Mouse (Mus musculus) hindbrain, embryonic 16.5 days (tissue): ENCODE measurements at regions not wholly inside any gene's neighbourhood (a gene's known extent, or its start where the extent isn't known, plus 50 kb on each side); places are given as distances from the start of the nearest gene placed in this dataset.
A peak's percentile ranks its signal among the peaks of the same experiment; 100 is the strongest.
"Not testable (repeated sequence)": the region's sequence is repeated elsewhere in the genome, so short reads cannot be mapped to it uniquely, and the experiment has no call there.

Experiments
- ATAC-seq: fragments of 200-750 bp; cut with Nextera tagmentation; 2 replicates; pipeline ENCODE4 v1.8.0; 2017; ENCODE audit warnings: moderate TSS enrichment, moderate library complexity
- H3K27ac ChIP-seq: fragments of 300-500 bp; sonication (generic); 2 replicates; pipeline ENCODE4 v1.5.1; 2014; ENCODE audit warnings: low read depth, mild to moderate bottlenecking, control low read depth, low read length, moderate library complexity
- H3K27me3 ChIP-seq: fragments of 300-500 bp; sonication (generic); replicated peaks from 2 replicates; pipeline ENCODE4 v1.6.1; 2014; ENCODE audit warnings: low read length; ENCODE audit not compliant: control insufficient read depth, insufficient read depth
- H3K36me3 ChIP-seq: fragments of 300-500 bp; sonication (generic); 2 replicates; pipeline ENCODE4 v1.6.1; 2014; ENCODE audit warnings: mild to moderate bottlenecking, low read length, moderate library complexity, mixed read lengths; ENCODE audit not compliant: control insufficient read depth, insufficient read depth
- H3K4me1 ChIP-seq: fragments of 300-500 bp; sonication (generic); 2 replicates; pipeline ENCODE4 v1.6.1; 2014; ENCODE audit warnings: low read depth, low read length; ENCODE audit not compliant: control insufficient read depth, insufficient read depth
- H3K4me2 ChIP-seq: fragments of 300-500 bp; sonication (generic); 2 replicates; pipeline ENCODE4 v1.6.1; 2014; ENCODE audit warnings: mild to moderate bottlenecking, low read length, control low read depth, moderate library complexity
- H3K4me3 ChIP-seq: fragments of 300-500 bp; sonication (generic); 2 replicates; pipeline ENCODE4 v1.5.1; 2014; ENCODE audit warnings: mild to moderate bottlenecking, low read length, control low read depth, moderate library complexity
- H3K9ac ChIP-seq: fragments of 300-500 bp; sonication (generic); 2 replicates; pipeline ENCODE4 v1.6.1; 2014; ENCODE audit warnings: low read depth, mild to moderate bottlenecking, control low read depth, low read length, moderate library complexity
- H3K9me3 ChIP-seq: fragments of 300-500 bp; sonication (generic); 2 replicates; pipeline ENCODE4 v1.6.1; 2014; ENCODE audit warnings: mild to moderate bottlenecking, low read length, moderate library complexity; ENCODE audit not compliant: control insufficient read depth
- WGBS: fragments of 180-500 bp; shearing (Covaris S2); extraction: QIAGEN DNeasy Blood & Tissue Kit; methylation state at CpG from one replicate; pipeline ENCODE4 v1.1.7; 2014; 5-methylcytosine and 5-hydroxymethylcytosine counted together

DNA sequence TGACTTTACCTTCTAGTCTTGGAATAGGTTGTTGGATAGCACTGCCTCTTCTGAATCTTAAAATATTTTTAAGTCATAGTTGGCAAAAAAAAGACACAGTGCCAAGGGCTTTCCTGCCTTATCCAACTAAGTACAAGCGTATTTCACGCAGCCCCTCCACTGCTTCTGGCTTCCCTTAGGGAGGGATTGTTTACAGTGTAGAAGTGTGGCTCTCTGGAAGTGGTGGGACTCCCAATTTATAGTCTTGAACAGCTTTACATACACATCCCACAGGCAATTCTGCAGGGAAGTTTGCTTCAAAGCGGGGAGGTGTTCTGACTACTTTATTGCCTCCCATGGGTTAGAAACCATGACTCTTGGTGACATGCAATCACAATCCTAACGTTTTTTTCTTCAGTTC lies 310.9 kb upstream of the Ift57 start:
- Histone ChIP-seq H3K9me3 (no peaks in the 10 kb centered on the region), H3K27me3 (no peaks in the 10 kb centered on the region), H3K27ac (no peak overlapping the region), H3K9ac (no peak overlapping the region), H3K4me3 (no peak overlapping the region), H3K4me2 (no peak overlapping the region), H3K36me3 (no peaks in the 10 kb centered on the region), H3K4me1 (no peaks in the 10 kb centered on the region)
- ATAC-seq = no peak
- 67% methylated on average over 4 of the region's 4 CpGs for WGBS

DNA sequence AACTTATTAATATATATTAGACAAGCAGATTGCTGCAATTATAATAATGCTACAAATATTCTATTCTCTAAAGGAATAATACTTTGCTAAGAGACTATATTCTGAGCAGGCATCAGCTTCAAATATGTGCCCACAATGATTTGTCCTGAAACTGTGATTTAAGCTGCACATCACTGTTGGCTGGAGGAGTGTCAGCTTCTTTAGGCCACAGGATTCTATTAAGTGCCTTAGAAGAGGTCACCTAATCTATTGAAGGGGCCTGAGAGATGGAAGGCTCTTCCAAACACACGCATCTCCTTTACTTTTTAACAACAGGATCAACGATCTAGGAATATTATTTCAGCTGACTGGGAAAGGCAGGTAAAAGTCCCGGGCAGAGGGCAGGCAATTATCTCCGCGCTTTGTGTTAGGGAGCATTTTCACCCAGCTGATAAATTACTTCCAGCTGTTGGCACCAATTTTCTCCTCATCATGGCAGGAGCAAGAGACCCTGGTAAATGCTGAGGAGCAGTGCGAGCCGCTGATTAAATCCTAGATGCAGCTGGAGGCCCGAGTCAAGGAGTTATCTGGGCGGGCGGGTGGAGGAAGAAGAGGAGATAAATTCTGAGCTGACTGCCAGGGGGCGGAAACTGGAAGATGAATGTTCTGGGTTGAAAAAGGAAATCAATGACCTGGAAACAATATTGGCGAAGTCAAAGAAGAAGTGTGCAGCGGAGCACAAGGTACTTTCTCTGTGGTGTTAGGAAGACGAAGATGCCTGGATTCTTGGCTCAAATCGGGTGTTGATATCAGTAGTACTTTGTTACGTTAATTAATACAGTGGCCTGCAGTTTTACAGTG lies 290.9 kb upstream of the Ift57 start:
- H3K9me3 ChIP-seq = no peaks in the 10 kb centered on the region
- no peak overlapping the region; the same call in 1 of the 2 replicates for H3K9ac ChIP-seq
- H3K4me3 ChIP-seq = no peak overlapping the region
- H3K27ac ChIP-seq = no peak overlapping the region
- peak; percentile 81 for ATAC-seq
- no peaks in the 10 kb centered on the region for H3K27me3 ChIP-seq
- H3K36me3 ChIP-seq = no peaks in the 10 kb centered on the region
- WGBS = 19% methylated on average over 16 of the region's 16 CpGs
- peaks cover 7% of the 10 kb centered on the region for H3K4me1 ChIP-seq
- peak overlapping the region; percentile 42 for H3K4me2 ChIP-seq

DNA sequence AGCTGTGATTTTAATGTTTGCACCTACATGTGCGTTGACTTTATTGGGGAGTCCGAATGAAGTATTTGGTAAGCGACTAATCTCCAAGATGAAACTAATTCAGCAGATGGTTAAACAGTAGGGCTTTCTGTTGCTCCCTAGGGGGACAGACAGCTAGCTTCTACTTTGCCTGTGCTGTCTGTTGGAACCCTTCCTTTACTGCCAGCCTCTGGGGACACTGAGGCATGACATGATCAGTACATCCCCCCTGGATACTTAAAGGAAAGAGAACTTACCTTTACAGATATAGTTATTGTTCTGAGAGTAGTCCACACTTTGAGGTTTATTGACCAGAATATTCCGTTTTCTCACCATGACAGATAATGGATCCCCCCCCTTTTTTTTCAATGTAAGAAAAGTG lies 289.8 kb upstream of the Ift57 start:
- no peak overlapping the region for H3K4me3 ChIP-seq
- H3K4me1 ChIP-seq = peaks cover 7% of the 10 kb centered on the region
- H3K9ac ChIP-seq = no peak overlapping the region
- H3K27me3 ChIP-seq = no peaks in the 10 kb centered on the region
- ATAC-seq = no peak
- no peaks in the 10 kb centered on the region for H3K36me3 ChIP-seq
- H3K9me3 ChIP-seq = no peaks in the 10 kb centered on the region
- 84% methylated on average over 4 of the region's 4 CpGs for WGBS
- no peak overlapping the region for H3K4me2 ChIP-seq
- H3K27ac ChIP-seq = no peak overlapping the region

DNA sequence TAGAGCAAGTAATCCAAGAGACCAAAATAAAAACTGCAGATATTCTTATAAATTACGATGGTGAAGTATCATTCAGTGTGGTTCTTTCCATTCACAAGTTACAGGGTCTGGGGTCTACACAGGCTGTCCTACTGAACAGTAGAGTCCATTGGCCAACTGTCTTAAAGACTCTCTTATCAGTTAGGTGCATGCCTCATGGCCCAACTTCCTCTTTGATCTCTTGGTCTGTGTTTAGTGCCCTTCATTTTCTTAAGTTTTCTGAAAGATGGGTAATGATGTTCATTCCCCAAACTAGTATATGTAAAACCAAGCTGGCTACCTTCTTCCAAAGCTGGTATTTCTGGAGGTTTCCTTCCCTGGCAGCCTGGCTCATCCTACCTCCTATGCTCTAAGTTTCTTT lies 268.7 kb upstream of the Ift57 start:
- Histone ChIP-seq H3K4me3 (no peak overlapping the region), H3K36me3 (no peaks in the 10 kb centered on the region), H3K4me1 (no peaks in the 10 kb centered on the region), H3K9me3 (no peaks in the 10 kb centered on the region), H3K27me3 (no peaks in the 10 kb centered on the region), H3K4me2 (no peak overlapping the region), H3K27ac (no peak overlapping the region), H3K9ac (no peak overlapping the region)
- 97% methylated on average over 1 of the region's 1 CpGs for WGBS
- no peak for ATAC-seq

DNA sequence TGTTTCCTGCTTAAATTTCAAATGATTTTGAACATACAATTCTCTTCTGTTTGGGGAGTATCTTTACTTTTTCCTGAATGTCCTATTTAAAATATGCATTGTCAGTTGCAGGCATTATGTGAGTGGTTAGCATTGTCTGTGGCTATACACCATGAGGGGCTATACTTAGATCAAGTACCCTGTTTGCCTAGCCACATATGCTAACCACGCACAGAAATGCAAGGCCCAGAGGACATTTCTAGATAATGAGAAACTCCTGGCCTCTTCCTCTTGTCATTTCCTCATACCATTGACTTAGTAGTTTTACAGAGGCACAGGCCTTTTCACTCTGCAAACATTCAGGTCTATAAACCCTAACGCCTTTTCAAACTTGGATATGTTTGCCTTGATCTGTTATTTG lies 267.1 kb upstream of the Ift57 start:
- H3K4me3 ChIP-seq = no peak overlapping the region
- no peak for ATAC-seq
- WGBS = 77% methylated on average over 2 of the region's 2 CpGs
- H3K9ac ChIP-seq = no peak overlapping the region
- H3K27me3 ChIP-seq = no peaks in the 10 kb centered on the region
- no peak overlapping the region for H3K4me2 ChIP-seq
- no peak overlapping the region for H3K27ac ChIP-seq
- no peaks in the 10 kb centered on the region for H3K9me3 ChIP-seq
- no peaks in the 10 kb centered on the region for H3K36me3 ChIP-seq
- H3K4me1 ChIP-seq = no peaks in the 10 kb centered on the region

DNA sequence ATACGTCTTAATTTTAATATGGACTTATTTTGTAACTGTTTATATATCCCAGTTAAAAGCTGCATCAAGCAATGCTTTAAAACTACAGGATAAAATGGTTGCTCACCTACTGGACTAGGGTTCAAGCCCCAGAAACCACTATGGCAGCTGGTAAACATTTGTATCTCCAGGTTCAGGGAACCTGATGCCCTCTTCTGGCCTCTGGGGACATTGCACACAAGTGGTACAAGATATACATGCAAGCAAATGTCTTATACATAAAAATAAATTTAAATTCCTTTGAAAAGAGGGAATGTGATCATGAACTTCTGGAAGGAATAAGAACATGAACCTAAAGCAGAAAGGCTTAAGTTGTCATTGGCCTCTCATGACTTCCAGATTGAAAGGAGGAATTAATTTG lies 257.8 kb upstream of the Ift57 start:
- Histone ChIP-seq H3K27ac (no peak overlapping the region), H3K9me3 (no peaks in the 10 kb centered on the region), H3K36me3 (no peaks in the 10 kb centered on the region), H3K4me1 (no peaks in the 10 kb centered on the region), H3K4me2 (no peak overlapping the region), H3K4me3 (no peak overlapping the region), H3K27me3 (no peaks in the 10 kb centered on the region), H3K9ac (no peak overlapping the region)
- WGBS = 77% methylated on average over 1 of the region's 1 CpGs
- ATAC-seq = no peak

DNA sequence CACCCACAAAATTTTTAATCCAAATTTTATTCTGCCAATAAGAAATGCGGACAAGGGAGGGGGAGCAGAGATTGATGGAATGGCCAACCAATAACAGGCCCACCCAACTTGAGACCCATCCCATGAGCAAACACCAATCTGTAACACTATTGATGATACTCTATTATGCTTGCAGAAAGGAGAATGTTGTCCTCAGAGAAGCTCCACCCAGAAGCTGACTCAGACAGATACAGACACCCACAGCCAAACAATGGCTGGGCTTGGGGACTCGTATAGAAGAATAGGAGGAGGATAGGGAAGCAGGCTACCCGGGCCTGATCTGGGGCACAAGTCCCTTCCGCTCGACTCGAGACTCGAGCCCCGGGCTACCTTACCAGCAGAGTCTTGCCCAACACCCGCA lies 251.7 kb upstream of the Ift57 start:
- not testable (repeated sequence) for H3K4me3 ChIP-seq, H3K36me3 ChIP-seq, H3K4me2 ChIP-seq, H3K9me3 ChIP-seq, ATAC-seq, H3K4me1 ChIP-seq, H3K27me3 ChIP-seq, H3K27ac ChIP-seq, H3K9ac ChIP-seq
- 93% methylated on average over 5 of the region's 9 CpGs for WGBS

DNA sequence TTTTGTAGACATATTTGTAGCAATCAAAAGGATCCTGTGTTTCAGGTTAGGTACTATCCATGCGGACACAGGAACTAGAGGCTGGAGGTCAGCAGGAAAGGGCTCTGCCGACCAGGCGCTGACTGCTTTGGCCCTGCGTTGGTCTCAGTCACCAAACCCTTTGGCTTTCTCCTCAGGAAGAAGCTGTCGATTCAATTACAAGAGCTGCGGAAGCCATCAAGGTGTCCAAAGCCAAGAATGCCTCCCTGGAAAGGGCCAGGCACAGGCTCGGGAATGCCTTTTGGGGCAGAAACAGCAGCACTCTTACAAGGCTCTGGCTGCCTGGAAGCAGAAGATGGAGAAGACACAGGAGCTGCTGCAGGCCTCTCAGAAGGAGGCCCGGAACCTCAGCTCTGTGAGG lies 205.2 kb upstream of the Ift57 start:
- H3K4me2 ChIP-seq = no peak overlapping the region
- 92% methylated on average over 8 of the region's 8 CpGs for WGBS
- H3K36me3 ChIP-seq = no peaks in the 10 kb centered on the region
- H3K27me3 ChIP-seq = no peaks in the 10 kb centered on the region
- H3K4me3 ChIP-seq = no peak overlapping the region
- H3K4me1 ChIP-seq = no peaks in the 10 kb centered on the region
- H3K27ac ChIP-seq = no peak overlapping the region
- ATAC-seq = no peak
- no peaks in the 10 kb centered on the region for H3K9me3 ChIP-seq
- H3K9ac ChIP-seq = no peak overlapping the region

DNA sequence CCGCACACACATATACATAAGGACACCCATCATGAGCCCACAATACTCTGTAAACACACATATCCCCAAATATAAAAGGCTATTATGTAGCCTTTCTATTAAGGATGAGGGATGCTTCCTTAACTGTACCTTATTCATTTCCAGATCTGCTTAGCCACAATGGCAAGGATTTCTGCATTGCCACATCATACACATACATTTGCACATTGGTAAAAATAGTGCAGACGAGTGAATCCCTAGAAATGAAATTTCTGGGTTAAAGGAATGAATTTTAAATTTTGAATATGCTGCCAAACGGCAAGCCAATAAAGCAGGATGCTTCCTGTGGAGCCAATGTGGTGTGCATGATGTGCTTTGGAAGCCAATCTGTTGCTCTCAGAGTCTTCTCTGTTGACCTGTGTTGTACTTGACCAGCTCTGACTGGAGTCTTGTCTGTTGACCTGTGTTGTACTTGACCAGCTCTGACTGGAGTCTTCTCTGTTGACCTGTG lies 201.5 kb upstream of the Ift57 start:
- no peaks in the 10 kb centered on the region for H3K36me3 ChIP-seq
- H3K9ac ChIP-seq = no peak overlapping the region
- WGBS = 91% methylated on average over 3 of the region's 3 CpGs
- no peak for ATAC-seq
- H3K4me3 ChIP-seq = no peak overlapping the region
- H3K9me3 ChIP-seq = no peaks in the 10 kb centered on the region
- no peaks in the 10 kb centered on the region for H3K4me1 ChIP-seq
- no peak overlapping the region for H3K4me2 ChIP-seq
- no peak overlapping the region for H3K27ac ChIP-seq
- no peaks in the 10 kb centered on the region for H3K27me3 ChIP-seq
